Mouse (Mus musculus) megakaryocyte, embryonic 14.5 days (primary cell): Measurements from ENCODE around the gene Cntnap1.

ENCODE experiments used
- FLI1 ChIP-seq: IDR thresholded peaks from 2 replicates; pipeline ENCODE4 v1.6.1; 2012; ENCODE audit warnings: low read length, inconsistent platforms, mixed read lengths
- GATA1 ChIP-seq: IDR thresholded peaks from 3 replicates; pipeline ENCODE4 v1.6.1; 2012; ENCODE audit warnings: mixed read lengths, low read length, inconsistent platforms, borderline replicate concordance

DNA sequence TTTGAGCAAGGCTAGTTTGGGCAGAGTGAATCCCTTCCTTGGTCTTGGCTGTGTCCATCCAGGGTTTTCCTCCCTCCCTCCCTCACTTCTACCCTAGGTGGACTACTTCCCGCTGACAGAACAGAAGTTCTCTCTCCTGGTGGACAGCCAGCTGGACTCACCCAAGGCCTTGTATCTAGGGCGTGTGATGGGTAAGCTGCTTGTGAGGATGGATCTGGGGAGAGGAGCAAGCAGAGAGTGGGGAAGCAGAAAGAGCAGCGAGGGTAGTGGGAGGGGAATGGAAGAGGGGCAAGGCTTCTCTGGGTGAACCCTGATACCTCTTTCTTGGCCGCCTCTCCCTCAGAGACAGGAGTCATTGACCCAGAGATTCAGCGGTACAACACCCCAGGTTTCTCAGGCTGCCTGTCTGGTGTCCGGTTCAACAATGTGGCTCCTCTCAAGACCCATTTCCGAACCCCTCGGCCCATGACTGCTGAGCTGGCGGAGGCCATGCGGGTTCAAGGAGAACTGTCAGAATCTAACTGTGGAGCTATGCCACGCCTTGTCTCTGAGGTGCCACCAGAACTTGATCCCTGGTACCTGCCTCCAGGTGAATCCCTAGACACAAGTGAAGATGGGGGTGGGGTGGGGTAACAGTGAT, 18.0 kb downstream of the Cntnap1 start:
- TF ChIP-seq GATA1 (no peak), FLI1 (no peak)
